Mouse (Mus musculus) neural tube, embryonic 11.5 days (tissue): ENCODE results near the gene H2-DMb2. TPM values are rescaled to one million over a fixed set of nuclear protein-coding genes. Genes with fewer than 3 reads are reported as not detected.
A peak's percentile ranks its signal among the peaks of the same experiment; 100 is the strongest.

Source experiments
- ATAC-seq: fragments of 200-750 bp; cut with Nextera tagmentation; 2 replicates; pipeline ENCODE4 v1.8.0; 2017; ENCODE audit warnings: moderate number of reproducible peaks, mild to moderate bottlenecking, moderate TSS enrichment, moderate library complexity; ENCODE audit not compliant: insufficient read depth, low FRiP score, low TSS enrichment
- DNase-seq: peaks from one replicate; pipeline ENCODE4 v3.0.0-alpha.2; 2015; ENCODE audit warnings: low spot score
- H3K27ac ChIP-seq: fragments of 300-500 bp; sonication (generic); 2 replicates; pipeline ENCODE4 v1.5.1; 2014; ENCODE audit warnings: low read depth, mild to moderate bottlenecking, low read length
- H3K27me3 ChIP-seq: fragments of 300-500 bp; sonication (generic); 2 replicates; pipeline ENCODE4 v1.6.1; 2014; ENCODE audit warnings: mild to moderate bottlenecking, low read length, mixed read lengths; ENCODE audit not compliant: control insufficient read depth, insufficient read depth
- H3K36me3 ChIP-seq: fragments of 300-500 bp; sonication (generic); 2 replicates; pipeline ENCODE4 v1.6.1; 2014; ENCODE audit warnings: mild to moderate bottlenecking, low read length, moderate library complexity, mixed read lengths; ENCODE audit not compliant: control insufficient read depth, insufficient read depth
- H3K4me1 ChIP-seq: fragments of 300-500 bp; sonication (generic); 2 replicates; pipeline ENCODE4 v1.6.1; 2014; ENCODE audit warnings: low read length, mixed read lengths; ENCODE audit not compliant: control insufficient read depth, insufficient read depth
- H3K4me2 ChIP-seq: fragments of 300-500 bp; sonication (generic); 2 replicates; pipeline ENCODE4 v1.6.1; 2014; ENCODE audit warnings: low read depth, mild to moderate bottlenecking, moderate library complexity
- H3K4me3 ChIP-seq: fragments of 300-500 bp; sonication (generic); 2 replicates; pipeline ENCODE4 v1.5.1; 2014; ENCODE audit warnings: low read depth, low read length
- H3K9ac ChIP-seq: fragments of 300-500 bp; sonication (generic); 2 replicates; pipeline ENCODE4 v1.6.1; 2014; ENCODE audit warnings: mild to moderate bottlenecking, low read length
- H3K9me3 ChIP-seq: fragments of 300-500 bp; sonication (generic); 2 replicates; pipeline ENCODE4 v1.6.1; 2016; ENCODE audit warnings: low read length; ENCODE audit not compliant: control insufficient read depth
- WGBS: fragments of 180-500 bp; shearing (Covaris S2); extraction: QIAGEN DNeasy Blood & Tissue Kit; methylation state at CpG from one replicate; pipeline ENCODE4 v1.1.7; 2014; 5-methylcytosine and 5-hydroxymethylcytosine counted together
- polyA plus RNA-seq: library from polyadenylated mRNA; unstranded; fragments of >200 nt; fragmentation: Nextera tagmentation; extraction: Ambion mirVana; gene quantifications from 2 replicates; pipeline ENCODE4 v1.2.1, GENCODE M21; 2014

Gene H2-DMb2
- polyA plus RNA-seq, 1 experiment from 2014 or later: not detected

- Histone ChIP-seq H3K4me1 (no peaks in the 10 kb centered on the region), H3K27me3 (no peaks in the 10 kb centered on the region), H3K4me2 (no peak overlapping the region), H3K9me3 (no peaks in the 10 kb centered on the region; the same call in 1 of the 2 replicates), H3K36me3 (no peaks in the 10 kb centered on the region), H3K4me3 (no peak overlapping the region), H3K9ac (no peak overlapping the region), H3K27ac (no peak overlapping the region)
- WGBS: 69% methylated on average over 4 of the region's 4 CpGs
- DNase-seq (no peak), ATAC-seq (no peak)
Measured at GRCm38 (mm10) chr17:34177179-34177578, 34.1 kb downstream of the H2-DMb2 start.

- Histone ChIP-seq H3K27ac (no peak overlapping the region), H3K9ac (no peak overlapping the region), H3K4me3 (no peak overlapping the region), H3K36me3 (no peaks in the 10 kb centered on the region), H3K27me3 (no peaks in the 10 kb centered on the region), H3K9me3 (no peaks in the 10 kb centered on the region; the same call in 1 of the 2 replicates), H3K4me2 (no peak overlapping the region), H3K4me1 (no peaks in the 10 kb centered on the region)
- DNase-seq (no peak), ATAC-seq (no peak)
- WGBS: 68% methylated on average over 6 of the region's 6 CpGs
Measured at GRCm38 (mm10) chr17:34179019-34179418, 35.9 kb downstream of the H2-DMb2 start.

- 76% methylated on average over 13 of the region's 13 CpGs for WGBS
- DNase-seq (no peak), ATAC-seq (no peak)
- H3K27ac ChIP-seq: no peak overlapping the region
- no peak overlapping the region for H3K4me3 ChIP-seq
- no peaks in the 10 kb centered on the region for H3K4me1 ChIP-seq
- H3K4me2 ChIP-seq: no peak overlapping the region
- no peak overlapping the region for H3K9ac ChIP-seq
- H3K9me3 ChIP-seq: no peaks in the 10 kb centered on the region; the same call in 1 of the 2 replicates
- H3K27me3 ChIP-seq: no peaks in the 10 kb centered on the region
- H3K36me3 ChIP-seq: no peaks in the 10 kb centered on the region
Measured at GRCm38 (mm10) chr17:34179913-34180859, 37.1 kb downstream of the H2-DMb2 start.

- no peak overlapping the region for H3K9ac ChIP-seq
- ATAC-seq (no peak), DNase-seq (no peak)
- no peak overlapping the region for H3K4me3 ChIP-seq
- H3K4me1 ChIP-seq: peaks cover 8% of the 10 kb centered on the region
- no peak overlapping the region for H3K4me2 ChIP-seq
- peaks cover 30% of the 10 kb centered on the region for H3K27me3 ChIP-seq
- no peaks in the 10 kb centered on the region for H3K36me3 ChIP-seq
- H3K27ac ChIP-seq: no peak overlapping the region
- H3K9me3 ChIP-seq: no peaks in the 10 kb centered on the region
- 78% methylated on average over 15 of the region's 15 CpGs for WGBS
Measured at GRCm38 (mm10) chr17:34183564-34184219, 40.6 kb downstream of the H2-DMb2 start.

- peaks cover 35% of the 10 kb centered on the region for H3K27me3 ChIP-seq
- no peak overlapping the region for H3K4me2 ChIP-seq
- WGBS: 91% methylated on average over 9 of the region's 9 CpGs
Measured at GRCm38 (mm10) chr17:34185526-34185925, 42.4 kb downstream of the H2-DMb2 start.

GRCm38 (mm10) chr17:34186885-34187260 lies 43.8 kb downstream of the H2-DMb2 start:
- peaks cover 38% of the 10 kb centered on the region for H3K27me3 ChIP-seq
- no peak overlapping the region for H3K27ac ChIP-seq
- DNase-seq (no peak), ATAC-seq (0 out of 2 replicates have a peak, but pooled peaks have one; percentile 9)
- H3K4me1 ChIP-seq: peaks cover 8% of the 10 kb centered on the region
- H3K9me3 ChIP-seq: no peaks in the 10 kb centered on the region
- H3K4me3 ChIP-seq: peak overlapping the region; percentile 39
- H3K4me2 ChIP-seq: peak overlapping the region; percentile 67
- no peak overlapping the region for H3K9ac ChIP-seq
- H3K36me3 ChIP-seq: no peaks in the 10 kb centered on the region
- WGBS: 3% methylated on average over 14 of the region's 14 CpGs

More at GRCm38 (mm10) chr17:34185526-34185925, 42.4 kb downstream of the H2-DMb2 start:
- H3K9ac ChIP-seq: no peak overlapping the region
- H3K4me1 ChIP-seq: peaks cover 8% of the 10 kb centered on the region
- H3K9me3 ChIP-seq: no peaks in the 10 kb centered on the region
- ATAC-seq (no peak), DNase-seq (no peak)
- H3K36me3 ChIP-seq: no peaks in the 10 kb centered on the region
- H3K4me3 ChIP-seq: no peak overlapping the region
- no peak overlapping the region for H3K27ac ChIP-seq

GRCm38 (mm10) chr17:34187261-34187916 lies 44.3 kb downstream of the H2-DMb2 start, which contains the start of the genes Tap1 and Psmb9:
Tap1 (plus strand) TSS chr17:34187553.
Psmb9 (minus strand) TSS chr17:34187764.
- peaks cover 38% of the 10 kb centered on the region for H3K27me3 ChIP-seq
- H3K9ac ChIP-seq: peak within 1 kb of the TSS; percentile 15
- peaks cover 8% of the 10 kb centered on the region for H3K4me1 ChIP-seq
- no peaks in the 10 kb centered on the region for H3K9me3 ChIP-seq
- no peaks in the 10 kb centered on the region for H3K36me3 ChIP-seq
- H3K4me2 ChIP-seq: peak within 1 kb of the TSS; percentile 67
- no peak within 1 kb of the TSS for H3K27ac ChIP-seq
- ATAC-seq (peak; percentile 86), DNase-seq (peak; percentile 92)
- WGBS: under 1% methylated on average over 46 of the region's 46 CpGs
- peak within 1 kb of the TSS; percentile 39 for H3K4me3 ChIP-seq

GRCm38 (mm10) chr17:34188010-34188409 lies 44.9 kb downstream of the H2-DMb2 start:
- 4% methylated on average over 20 of the region's 20 CpGs for WGBS
- DNase-seq (no peak), ATAC-seq (0 out of 2 replicates have a peak, but pooled peaks have one; percentile 4)
- Histone ChIP-seq H3K27me3 (peaks cover 44% of the 10 kb centered on the region), H3K4me3 (peak overlapping the region; percentile 39), H3K27ac (no peak overlapping the region), H3K36me3 (no peaks in the 10 kb centered on the region), H3K9me3 (no peaks in the 10 kb centered on the region), H3K4me2 (peak overlapping the region; percentile 67), H3K9ac (peak overlapping the region; percentile 15), H3K4me1 (peaks cover 8% of the 10 kb centered on the region)
